Mouse (Mus musculus): ENCODE results near the gene Slc35d2.

DNA sequence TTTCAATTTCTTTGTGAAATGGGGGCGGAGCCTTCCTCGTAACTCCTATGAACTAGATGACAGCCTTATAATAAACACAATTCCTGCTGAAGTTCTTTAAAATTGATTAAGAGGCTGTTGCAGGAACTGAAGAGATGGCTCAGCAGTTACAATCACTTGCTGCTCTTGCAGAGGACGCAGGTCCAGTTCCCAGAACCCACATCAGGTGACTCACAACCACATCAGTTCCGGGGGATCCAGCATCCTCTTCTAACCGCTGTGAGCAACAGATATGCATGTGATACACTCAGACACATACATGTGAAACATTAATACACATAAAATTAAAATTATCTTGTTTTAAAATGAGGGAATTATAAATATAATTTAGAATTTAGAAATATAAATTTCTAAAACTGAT lies 51.6 kb downstream of the Slc35d2 start:
- no peak for TF ChIP-seq CTCF (IDR thresholded peaks at IDR 0.05; ENCODE audit: low read depth, low read length)
- TF ChIP-seq POLR2A (IDR thresholded peaks at IDR 0.05; ENCODE audit: extremely low read depth, insufficient read depth, low read length) = no peak

All from liver, adult 2 months (tissue).